Mouse (Mus musculus): Measurements from ENCODE around the gene 1700028J19Rik. TPM values are rescaled to one million over a fixed set of nuclear protein-coding genes. Genes with fewer than 3 reads are reported as not detected.

Gene 1700028J19Rik
- polyA plus RNA-seq (2012; rRNA removed), result 0.86 and 1.6 TPM in 2 replicates

GRCm38 (mm10) chr7:44246055-44246983 is at the start of gene 1700028J19Rik, which contains the start of gene 2410002F23Rik:
1700028J19Rik (minus strand) TSS chr7:44246695.
2410002F23Rik (plus strand) TSS chr7:44246722.

DNA sequence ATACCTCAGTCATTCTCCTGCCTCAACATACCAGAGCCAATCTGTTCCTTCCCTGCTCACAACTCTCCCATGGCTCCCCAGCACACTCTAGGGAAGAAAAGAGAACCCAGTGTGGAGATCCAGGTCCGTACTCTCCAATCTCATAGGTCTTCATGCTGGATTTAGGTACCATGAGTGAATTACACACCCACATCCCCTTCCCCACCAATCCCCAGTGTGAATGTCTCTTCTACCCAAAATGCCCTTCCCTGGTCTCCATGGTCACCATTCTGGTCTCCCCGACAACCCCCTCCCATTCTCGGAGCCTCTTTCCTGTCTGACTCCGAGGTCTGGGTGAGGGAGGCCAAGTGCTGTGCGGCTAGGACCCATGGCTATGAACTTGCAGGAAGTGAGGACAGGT is 14.7 kb upstream of the 1700028J19Rik start, which contains the start of gene Gm15517:
Gene Gm15517, plus strand, starts transcription at position 301 of the 400 bp plus-strand sequence.

GRCm38 (mm10) chr7:44257278-44257677 is 10.8 kb upstream of the 1700028J19Rik start, which contains the start of gene Acp4:
Acp4 (minus strand) TSS chr7:44257378.

GRCm38 (mm10) chr7:44235909-44236308 is 10.6 kb downstream of the 1700028J19Rik start, which contains the start of gene Gm36864:
Gm36864 (plus strand) TSS chr7:44236177.

DNA sequence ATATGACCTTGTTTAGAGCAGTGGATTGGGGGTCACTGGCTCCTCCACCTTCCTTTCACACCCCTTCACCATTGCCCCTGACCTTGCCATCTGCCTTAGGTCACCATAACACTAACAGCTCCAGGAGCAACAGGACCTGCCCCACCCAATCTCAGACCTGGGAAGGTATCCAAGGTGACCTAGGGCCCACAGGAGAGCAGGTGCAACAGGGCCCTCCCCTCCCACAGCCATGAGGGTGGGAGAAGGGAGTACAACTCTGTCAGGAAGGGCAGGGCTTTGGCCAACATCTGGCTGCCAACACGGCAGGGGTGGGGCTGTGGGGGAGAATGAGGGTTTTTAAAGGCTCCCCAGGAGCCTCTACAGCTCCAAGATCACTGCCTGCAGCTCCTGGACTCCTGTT is 21.4 kb downstream of the 1700028J19Rik start, which contains the start of gene Klk1:
Gene Klk1, plus strand, starts transcription at position 285 of the 400 bp plus-strand sequence.

GRCm38 (mm10) chr7:44215645-44216044 is 30.9 kb downstream of the 1700028J19Rik start, which contains the start of gene Klk1b5:
Klk1b5 (plus strand) TSS chr7:44215945.

GRCm38 (mm10) chr7:44207135-44207534 is 39.4 kb downstream of the 1700028J19Rik start, which contains the start of gene Klk1b4:
Klk1b4 (plus strand) TSS chr7:44207435.

GRCm38 (mm10) chr7:44197891-44198290 is 48.6 kb downstream of the 1700028J19Rik start, which contains the start of gene Klk1b3:
Klk1b3 (plus strand) TSS chr7:44198191.

DNA sequence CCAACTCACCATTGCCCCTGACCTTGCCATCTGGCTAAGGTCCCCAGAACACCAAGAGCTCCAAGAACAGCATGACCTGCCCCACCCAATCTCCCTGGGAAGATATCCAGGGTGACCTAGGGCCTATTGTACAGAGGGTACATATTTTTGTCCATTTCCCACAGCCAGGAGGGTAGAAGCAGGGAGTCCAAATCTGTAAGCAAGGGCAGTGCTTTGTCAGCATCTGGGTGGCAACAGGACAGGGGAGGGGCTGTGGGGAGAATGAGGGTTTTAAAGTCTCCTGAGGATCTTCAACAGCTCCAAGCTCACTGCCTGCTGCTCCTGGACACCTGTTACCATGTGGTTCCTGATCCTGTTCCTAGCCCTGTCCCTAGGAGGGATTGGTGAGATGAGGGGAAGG is 58.6 kb downstream of the 1700028J19Rik start, which contains the start of gene Klk1b24:
Gene Klk1b24, plus strand, starts transcription at position 301 of the 400 bp plus-strand sequence.

Other genes with a start within 250 kb of the 1700028J19Rik start
- not detected in 2 replicates for gene Klk1b26, start 234.5 kb downstream of the 1700028J19Rik start, polyA plus RNA-seq (2012; rRNA removed)
- not detected in 2 replicates for gene Klk1b27, start 194.4 kb downstream of the 1700028J19Rik start, polyA plus RNA-seq (2012; rRNA removed)
- gene Klk1b21, start 144.4 kb downstream of the 1700028J19Rik start, polyA plus RNA-seq (2012; rRNA removed), result not detected in 2 replicates
- gene Klk1b22, start 134.0 kb downstream of the 1700028J19Rik start, polyA plus RNA-seq (2012; rRNA removed), result not detected in 2 replicates
- not detected in 2 replicates for gene Klk1b16, start 109.9 kb downstream of the 1700028J19Rik start, polyA plus RNA-seq (2012; rRNA removed)
- gene Klk1b24, start 58.5 kb downstream of the 1700028J19Rik start, polyA plus RNA-seq (2012; rRNA removed), result 0.07 and 0.10 TPM in 2 replicates
- not detected in 2 replicates for gene Klk1b3, start 48.5 kb downstream of the 1700028J19Rik start, polyA plus RNA-seq (2012; rRNA removed)
- not detected in 2 replicates for gene Klk1b4, start 39.3 kb downstream of the 1700028J19Rik start, polyA plus RNA-seq (2012; rRNA removed)
- not detected in 2 replicates for gene Klk1b5, start 30.8 kb downstream of the 1700028J19Rik start, polyA plus RNA-seq (2012; rRNA removed)
- gene Klk1, start 21.3 kb downstream of the 1700028J19Rik start, polyA plus RNA-seq (2012; rRNA removed), result 0.17 TPM in 1 of 2 replicates, not detected in the other
- gene Gm36864, start 10.5 kb downstream of the 1700028J19Rik start, polyA plus RNA-seq (2012; rRNA removed), result not detected in 2 replicates
- gene 2410002F23Rik, start within 50 bp of the 1700028J19Rik start, polyA plus RNA-seq (2012; rRNA removed), result 151 and 244 TPM in 2 replicates
- not detected in 2 replicates for gene Acp4, start 10.7 kb upstream of the 1700028J19Rik start, polyA plus RNA-seq (2012; rRNA removed)
- 0.78 TPM in 1 of 2 replicates, not detected in the other for gene Gm15517, start 14.8 kb upstream of the 1700028J19Rik start, polyA plus RNA-seq (2012; rRNA removed)
- gene Clec11a, start 60.2 kb upstream of the 1700028J19Rik start, polyA plus RNA-seq (2012; rRNA removed), result 1.2 and 1.5 TPM in 2 replicates
- 7.0 and 8.0 TPM in 2 replicates for gene Shank1, start 63.6 kb upstream of the 1700028J19Rik start, polyA plus RNA-seq (2012; rRNA removed)
- 1.9 and 2.4 TPM in 2 replicates for gene Syt3, start 137.4 kb upstream of the 1700028J19Rik start, polyA plus RNA-seq (2012; rRNA removed)
- 2.5 and 6.3 TPM in 2 replicates for gene 1700008O03Rik, start 139.1 kb upstream of the 1700028J19Rik start, polyA plus RNA-seq (2012; rRNA removed)
- gene Lrrc4b, start 182.3 kb upstream of the 1700028J19Rik start, polyA plus RNA-seq (2012; rRNA removed), result 62.6 and 90.8 TPM in 2 replicates
- 7.5 and 7.7 TPM in 2 replicates for gene Aspdh, start 218.7 kb upstream of the 1700028J19Rik start, polyA plus RNA-seq (2012; rRNA removed)
- 91.6 and 95.2 TPM in 2 replicates for gene Josd2, start 221.3 kb upstream of the 1700028J19Rik start, polyA plus RNA-seq (2012; rRNA removed)
- 102 and 117 TPM in 2 replicates for gene Emc10, start 249.8 kb upstream of the 1700028J19Rik start, polyA plus RNA-seq (2012; rRNA removed)
- gene Fam71e1, start 249.9 kb upstream of the 1700028J19Rik start, polyA plus RNA-seq (2012; rRNA removed), result 28.7 and 40.6 TPM in 2 replicates

Data from central nervous system, embryonic 11.5 days (tissue).